Mouse (Mus musculus) adrenal gland, postnatal 0 days (tissue): ENCODE results near the gene Chpf2. TPM values are rescaled to one million over a fixed set of nuclear protein-coding genes. Genes with fewer than 3 reads are reported as not detected.
A peak's percentile ranks its signal among the peaks of the same experiment; 100 is the strongest.

ENCODE experiments used
- microRNA-seq: library from miRNA; unstranded; fragments of <30 nt; microRNA quantifications from one replicate; pipeline ENCODE4, GENCODE M21; 2016; ENCODE audit warnings: borderline replicate concordance; ENCODE audit not compliant: insufficient number of aligned reads
- polyA plus RNA-seq: library from polyadenylated mRNA; unstranded; fragments of >200 nt; fragmentation: Nextera tagmentation; extraction: Ambion mirVana; gene quantifications from 2 replicates; pipeline ENCODE4 v1.2.1, GENCODE M21; 2015

Gene Chpf2
- 21.4 and 39.4 TPM in 2 replicates for polyA plus RNA-seq

GRCm38 (mm10) chr5:24586547-24587199 lies at the start of gene Chpf2:
TSS of gene Chpf2 (plus strand) at chr5:24586741.

GRCm38 (mm10) chr5:24540387-24541143 lies 46.0 kb upstream of the Chpf2 start, which contains the start of gene Asb10:
TSS of gene Asb10 (minus strand) at chr5:24540978.

GRCm38 (mm10) chr5:24556709-24557108 lies 29.8 kb upstream of the Chpf2 start, which contains the start of gene 4931409K22Rik:
TSS of gene 4931409K22Rik (minus strand) at chr5:24556809.

GRCm38 (mm10) chr5:24577183-24577929 lies 9.2 kb upstream of the Chpf2 start, which contains the start of gene Abcf2:
TSS of gene Abcf2 (minus strand) at chr5:24577467.

GRCm38 (mm10) chr5:24623986-24624821 lies 37.7 kb downstream of the Chpf2 start, which contains the start of gene Smarcd3:
TSS of gene Smarcd3 (minus strand) at chr5:24624411.

Small RNAs within 50 kb of the gene (microRNA-seq; reads per million reads assigned to microRNA genes)
- gene Mir671, result 406 reads per million, percentile 63 among the genes with 10 or more reads in this experiment

Other genes with a start within 250 kb of the Chpf2 start
- 7.7 and 11.6 TPM in 2 replicates for gene Kcnh2, start 235.1 kb upstream of the Chpf2 start, polyA plus RNA-seq
- 2.4 and 3.8 TPM in 2 replicates for gene Nos3, start 221.9 kb upstream of the Chpf2 start, polyA plus RNA-seq
- 0.52 and 0.80 TPM in 2 replicates for gene Atg9b, start 194.6 kb upstream of the Chpf2 start, polyA plus RNA-seq
- gene Abcb8, start 193.1 kb upstream of the Chpf2 start, polyA plus RNA-seq, result 23.5 and 43.7 TPM in 2 replicates
- 0.18 TPM in 1 of 2 replicates, not detected in the other for gene Asic3, start 173.3 kb upstream of the Chpf2 start, polyA plus RNA-seq
- 45.8 and 46.7 TPM in 2 replicates for gene Cdk5, start 163.2 kb upstream of the Chpf2 start, polyA plus RNA-seq
- 12.8 and 17.3 TPM in 2 replicates for gene Slc4a2, start 162.9 kb upstream of the Chpf2 start, polyA plus RNA-seq
- 61.0 and 77.2 TPM in 2 replicates for gene Fastk, start 141.5 kb upstream of the Chpf2 start, polyA plus RNA-seq
- gene Tmub1, start 138.9 kb upstream of the Chpf2 start, polyA plus RNA-seq, result 16.0 and 18.8 TPM in 2 replicates
- 32.3 TPM in 2 replicates for gene Agap3, start 134.6 kb upstream of the Chpf2 start, polyA plus RNA-seq
- 0.05 TPM in 1 of 2 replicates, not detected in the other for gene Gbx1, start 59.5 kb upstream of the Chpf2 start, polyA plus RNA-seq
- gene Asb10, start 45.8 kb upstream of the Chpf2 start, polyA plus RNA-seq, result 0.47 and 1.9 TPM in 2 replicates
- gene 4931409K22Rik, start 29.9 kb upstream of the Chpf2 start, polyA plus RNA-seq, result 0.06 TPM in 1 of 2 replicates, not detected in the other
- 36.0 and 57.3 TPM in 2 replicates for gene Abcf2, start 9.3 kb upstream of the Chpf2 start, polyA plus RNA-seq
- 14.8 and 15.4 TPM in 2 replicates for gene Smarcd3, start 37.7 kb downstream of the Chpf2 start, polyA plus RNA-seq
- gene Nub1, start 98.8 kb downstream of the Chpf2 start, polyA plus RNA-seq, result 32.9 and 48.7 TPM in 2 replicates
- gene Wdr86, start 144.0 kb downstream of the Chpf2 start, polyA plus RNA-seq, result 6.1 and 9.7 TPM in 2 replicates
- 4.6 and 6.3 TPM in 2 replicates for gene Crygn, start 171.3 kb downstream of the Chpf2 start, polyA plus RNA-seq